Mouse (Mus musculus): ENCODE results near the gene Dph5. TPM values are rescaled to one million over a fixed set of nuclear protein-coding genes. Genes with fewer than 3 reads are reported as not detected.
A peak's percentile ranks its signal among the peaks of the same experiment; 100 is the strongest.
"Not testable (repeated sequence)": the region's sequence is repeated elsewhere in the genome, so short reads cannot be mapped to it uniquely, and the experiment has no call there.

Gene Dph5
- polyA plus RNA-seq, 1 experiment from 2014 or later: 31.0 TPM

GRCm38 (mm10) chr3:115860780-115861179 lies 26.9 kb upstream of the Dph5 start:
- not testable (repeated sequence) for H3K9me3 ChIP-seq (replicated peaks); H3K36me3 ChIP-seq; H3K4me3 ChIP-seq; H3K27ac ChIP-seq (replicated peaks); DNase-seq (ENCODE audit: low spot score); H3K27me3 ChIP-seq (ENCODE audit: low read depth, poor library complexity, severe bottlenecking)
- peaks cover 32% of the 10 kb centered on the region for H3K4me1 ChIP-seq
- 94% methylated on average over 1 of the region's 1 CpGs for WGBS

DNA sequence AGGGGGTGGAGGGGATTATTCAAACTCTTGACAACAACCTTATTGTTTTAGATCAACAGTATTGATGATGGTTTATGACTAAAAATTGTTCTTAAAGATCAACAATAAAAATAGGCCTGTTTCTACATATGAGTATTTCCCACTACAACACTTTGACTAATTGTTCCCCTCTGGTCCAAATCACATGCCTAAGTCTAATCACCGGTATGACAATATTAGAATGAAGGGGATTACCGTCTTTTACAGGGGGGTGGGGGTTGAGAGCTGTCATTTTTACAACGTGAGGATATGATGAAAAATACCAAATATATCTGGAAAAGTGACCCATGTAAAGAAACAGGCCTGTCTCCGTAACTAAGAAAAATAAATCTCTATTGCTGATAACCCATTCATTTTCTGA lies 24.1 kb upstream of the Dph5 start:
- Histone ChIP-seq H3K9me3 (replicated peaks) (no peaks in the 10 kb centered on the region), H3K27ac (replicated peaks) (no peak overlapping the region), H3K4me3 (no peak overlapping the region), H3K4me1 (peaks cover 5% of the 10 kb centered on the region), H3K27me3 (ENCODE audit: low read depth, poor library complexity, severe bottlenecking) (no peaks in the 10 kb centered on the region), H3K36me3 (no peaks in the 10 kb centered on the region)
- WGBS: 76% methylated on average over 4 of the region's 4 CpGs
- no peak for DNase-seq (ENCODE audit: low spot score)

- 89% methylated on average over 4 of the region's 4 CpGs for WGBS
Measured at GRCm38 (mm10) chr3:115867150-115867549, 20.5 kb upstream of the Dph5 start.

DNA sequence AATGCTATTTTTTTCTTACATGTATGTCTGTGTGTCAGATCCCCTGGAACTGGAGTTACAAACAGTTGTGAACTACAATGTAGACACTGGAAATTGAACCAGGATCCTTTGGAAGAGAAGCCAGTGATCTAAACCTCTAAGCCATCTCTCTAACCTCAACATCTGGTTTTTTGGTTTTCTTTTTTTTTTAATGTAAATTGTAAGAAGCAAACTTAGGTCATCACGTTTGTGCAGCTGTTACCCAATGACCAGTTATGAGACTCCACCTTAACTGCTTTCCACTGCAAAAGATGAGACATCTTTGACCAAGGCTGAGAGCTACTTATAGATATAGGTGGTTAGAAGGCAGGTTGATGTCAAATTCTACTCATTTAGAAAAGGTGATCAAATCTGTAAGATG lies 19.7 kb upstream of the Dph5 start:
- Histone ChIP-seq H3K4me3 (no peak overlapping the region), H3K4me1 (no peaks in the 10 kb centered on the region), H3K27ac (replicated peaks) (no peak overlapping the region), H3K36me3 (no peaks in the 10 kb centered on the region), H3K27me3 (ENCODE audit: low read depth, poor library complexity, severe bottlenecking) (no peaks in the 10 kb centered on the region), H3K9me3 (replicated peaks) (no peaks in the 10 kb centered on the region)
- 82% methylated on average over 1 of the region's 1 CpGs for WGBS
- DNase-seq (ENCODE audit: low spot score): no peak

More at GRCm38 (mm10) chr3:115867150-115867549, 20.5 kb upstream of the Dph5 start:
- DNase-seq (ENCODE audit: low spot score): no peak
- Histone ChIP-seq H3K9me3 (replicated peaks) (no peaks in the 10 kb centered on the region), H3K4me1 (no peaks in the 10 kb centered on the region), H3K36me3 (no peaks in the 10 kb centered on the region), H3K27ac (replicated peaks) (no peak overlapping the region), H3K27me3 (ENCODE audit: low read depth, poor library complexity, severe bottlenecking) (no peaks in the 10 kb centered on the region), H3K4me3 (no peak overlapping the region)

GRCm38 (mm10) chr3:115869360-115869759 lies 18.3 kb upstream of the Dph5 start:
- Histone ChIP-seq H3K4me1 (no peaks in the 10 kb centered on the region), H3K4me3 (no peak overlapping the region), H3K27me3 (ENCODE audit: low read depth, poor library complexity, severe bottlenecking) (no peaks in the 10 kb centered on the region), H3K9me3 (replicated peaks) (no peaks in the 10 kb centered on the region), H3K36me3 (no peaks in the 10 kb centered on the region), H3K27ac (replicated peaks) (no peak overlapping the region)
- no peak for DNase-seq (ENCODE audit: low spot score)
- WGBS: 87% methylated on average over 2 of the region's 2 CpGs

DNA sequence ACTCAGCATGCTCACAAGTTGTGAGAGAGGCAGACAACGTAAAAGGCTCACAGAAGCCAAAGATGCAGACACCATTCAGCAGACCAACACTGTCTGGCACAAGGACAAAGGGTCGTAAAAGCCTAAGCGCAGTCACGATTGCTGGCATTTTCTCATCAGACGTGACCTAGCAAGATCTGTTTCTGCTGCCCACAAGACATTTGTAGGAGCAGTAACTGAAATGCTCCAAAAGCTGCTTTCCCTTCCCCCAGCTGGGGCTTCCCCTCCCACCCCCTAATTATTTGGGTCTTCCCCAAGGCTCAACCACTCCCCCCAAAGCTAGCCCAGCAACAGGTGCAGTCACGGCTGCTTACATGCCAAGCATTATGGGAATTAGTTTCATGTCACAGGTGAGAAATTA lies 12.1 kb upstream of the Dph5 start:
- no peak overlapping the region for H3K4me3 ChIP-seq
- H3K27me3 ChIP-seq (ENCODE audit: low read depth, poor library complexity, severe bottlenecking): no peaks in the 10 kb centered on the region
- 74% methylated on average over 6 of the region's 6 CpGs for WGBS
- no peaks in the 10 kb centered on the region for H3K4me1 ChIP-seq
- H3K36me3 ChIP-seq: no peaks in the 10 kb centered on the region
- no peaks in the 10 kb centered on the region for H3K9me3 ChIP-seq (replicated peaks)
- DNase-seq (ENCODE audit: low spot score): no peak
- no peak overlapping the region for H3K27ac ChIP-seq (replicated peaks)

DNA sequence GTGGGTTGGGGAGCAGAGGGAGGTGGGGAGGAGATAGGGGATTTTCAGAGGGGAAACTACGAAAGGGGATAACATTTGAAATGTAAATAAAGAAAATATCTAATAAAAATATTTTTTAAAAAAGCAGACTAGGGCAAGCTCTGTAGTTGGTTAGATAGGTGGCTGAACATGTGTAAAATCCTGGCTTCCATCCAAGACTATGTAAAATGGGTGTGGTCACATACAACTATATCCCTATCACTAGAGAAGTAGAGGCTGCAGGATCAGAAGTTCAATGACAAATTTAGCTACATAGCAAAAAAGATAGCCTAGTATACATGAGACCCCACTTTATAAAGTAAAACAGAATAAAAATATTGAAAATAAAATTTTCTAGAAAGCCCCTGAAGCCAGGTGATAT lies 10.5 kb upstream of the Dph5 start:
- no peaks in the 10 kb centered on the region for H3K4me1 ChIP-seq
- 91% methylated on average over 1 of the region's 1 CpGs for WGBS
- no peak overlapping the region for H3K27ac ChIP-seq (replicated peaks)
- no peaks in the 10 kb centered on the region for H3K27me3 ChIP-seq (ENCODE audit: low read depth, poor library complexity, severe bottlenecking)
- H3K9me3 ChIP-seq (replicated peaks): no peaks in the 10 kb centered on the region
- no peaks in the 10 kb centered on the region for H3K36me3 ChIP-seq
- DNase-seq (ENCODE audit: low spot score): no peak
- H3K4me3 ChIP-seq: no peak overlapping the region

DNA sequence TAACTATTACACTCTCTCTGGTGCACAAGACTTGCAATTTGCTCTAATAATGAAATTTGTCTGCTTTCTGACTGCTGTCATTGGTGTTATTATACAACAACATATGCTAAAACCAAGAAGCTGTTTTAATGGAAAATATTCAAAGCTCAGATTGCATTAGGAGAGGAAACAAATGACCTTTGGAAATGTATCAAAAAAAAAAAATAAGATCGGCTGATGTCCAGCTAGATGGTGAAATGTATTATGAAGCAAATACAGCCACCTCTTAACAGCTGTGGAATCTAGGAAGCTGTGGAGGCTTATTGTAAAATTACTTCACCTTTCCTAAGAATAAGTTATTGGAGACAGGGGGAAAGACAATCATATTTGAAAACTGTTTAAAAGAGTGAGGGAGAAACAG lies 3.6 kb upstream of the Dph5 start:
- Histone ChIP-seq H3K4me1 (peaks cover 11% of the 10 kb centered on the region), H3K27me3 (ENCODE audit: low read depth, poor library complexity, severe bottlenecking) (no peaks in the 10 kb centered on the region), H3K4me3 (no peak overlapping the region), H3K9me3 (replicated peaks) (no peaks in the 10 kb centered on the region), H3K36me3 (no peaks in the 10 kb centered on the region), H3K27ac (replicated peaks) (no peak overlapping the region)
- 92% methylated on average over 1 of the region's 1 CpGs for WGBS
- DNase-seq (ENCODE audit: low spot score): no peak

DNA sequence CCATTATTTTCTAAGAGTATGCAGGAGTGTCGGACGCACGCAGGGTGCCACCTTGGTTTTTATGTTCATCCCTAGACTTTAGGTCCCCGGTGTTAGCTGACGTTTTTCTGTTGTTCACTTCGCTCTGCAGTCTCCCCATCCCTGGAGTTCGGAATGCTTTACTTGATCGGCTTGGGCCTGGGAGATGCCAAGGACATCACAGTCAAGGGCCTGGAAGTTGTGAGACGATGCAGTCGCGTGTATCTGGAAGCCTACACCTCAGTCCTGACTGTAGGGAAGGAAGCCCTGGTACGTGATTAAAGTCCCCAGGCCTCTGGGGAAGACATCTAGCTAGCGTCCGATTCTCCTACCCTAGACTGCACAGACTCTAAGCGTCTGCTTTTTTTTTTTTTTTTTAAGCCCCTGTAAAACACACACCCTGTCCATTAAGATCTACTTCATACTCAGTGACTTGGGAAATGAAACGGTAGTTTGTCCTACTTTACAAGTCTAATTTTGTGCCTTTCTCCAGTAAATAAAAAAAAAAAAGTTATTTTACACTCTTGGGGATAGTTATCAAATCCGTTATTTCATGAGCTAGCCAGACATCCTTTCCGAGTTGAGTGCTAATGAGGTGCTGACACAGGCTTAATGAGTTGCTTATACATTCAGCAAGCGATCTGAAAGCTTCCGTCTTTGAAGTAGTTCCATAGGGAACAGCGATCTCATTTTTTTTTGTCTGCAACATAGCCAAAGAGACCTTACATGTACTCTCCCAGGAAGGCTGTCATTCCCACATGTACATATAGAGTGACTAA lies 871 bp downstream of the Dph5 start:
- 9% methylated on average over 21 of the region's 21 CpGs for WGBS
- Histone ChIP-seq H3K27me3 (ENCODE audit: low read depth, poor library complexity, severe bottlenecking) (no peaks in the 10 kb centered on the region), H3K4me1 (peaks cover 11% of the 10 kb centered on the region), H3K9me3 (replicated peaks) (no peaks in the 10 kb centered on the region), H3K36me3 (peaks cover 11% of the 10 kb centered on the region), H3K27ac (replicated peaks) (peak overlapping the region; percentile 91), H3K4me3 (peak overlapping the region; percentile 83)
- DNase-seq (ENCODE audit: low spot score): no peak

DNA sequence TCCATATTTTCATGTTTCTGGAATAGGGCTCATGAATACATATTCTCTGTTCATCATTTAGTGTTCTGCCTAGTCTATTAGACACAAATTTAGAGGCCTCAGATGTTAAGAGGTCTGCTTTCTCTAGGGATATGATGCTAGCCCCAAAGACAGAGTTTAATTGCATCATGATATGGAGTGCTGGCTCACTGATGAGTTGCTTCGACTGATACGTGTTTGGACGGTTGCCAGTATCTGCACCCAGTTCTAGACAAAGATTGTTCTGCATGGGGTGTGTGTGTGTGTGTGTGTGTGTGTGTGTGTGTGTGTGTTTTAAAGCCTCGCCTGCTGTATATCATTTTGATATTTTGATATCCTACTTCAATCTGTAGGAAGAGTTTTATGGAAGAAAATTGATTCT lies 4.7 kb downstream of the Dph5 start:
- Histone ChIP-seq H3K27me3 (ENCODE audit: low read depth, poor library complexity, severe bottlenecking) (no peaks in the 10 kb centered on the region), H3K4me1 (peaks cover 4% of the 10 kb centered on the region), H3K4me3 (no peak overlapping the region), H3K9me3 (replicated peaks) (no peaks in the 10 kb centered on the region), H3K36me3 (peaks cover 19% of the 10 kb centered on the region), H3K27ac (replicated peaks) (no peak overlapping the region)
- WGBS: 92% methylated on average over 4 of the region's 4 CpGs
- DNase-seq (ENCODE audit: low spot score): no peak

DNA sequence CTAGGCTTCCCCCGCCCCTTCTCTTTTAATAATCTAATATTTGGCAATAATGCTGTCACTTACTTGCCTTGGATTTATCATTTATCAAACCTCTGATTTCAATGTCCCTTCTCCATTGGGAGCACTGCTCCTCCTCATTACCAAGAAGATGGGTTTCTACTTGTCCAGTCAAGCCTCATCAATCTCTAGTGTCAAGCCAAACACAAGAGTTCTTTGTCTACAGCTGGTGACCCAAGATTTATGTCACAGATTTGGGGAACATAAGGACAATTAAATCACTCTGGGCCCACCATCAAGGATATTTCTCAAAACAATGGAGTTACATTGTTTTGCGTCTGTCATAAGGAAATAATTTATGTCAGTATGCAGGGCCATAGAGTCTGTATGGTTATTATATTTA lies 5.5 kb downstream of the Dph5 start:
- DNase-seq (ENCODE audit: low spot score): no peak
- no peak overlapping the region for H3K27ac ChIP-seq (replicated peaks)
- H3K4me3 ChIP-seq: no peak overlapping the region
- peaks cover 19% of the 10 kb centered on the region for H3K36me3 ChIP-seq
- H3K27me3 ChIP-seq (ENCODE audit: low read depth, poor library complexity, severe bottlenecking): no peaks in the 10 kb centered on the region
- 88% methylated on average over 2 of the region's 2 CpGs for WGBS
- no peaks in the 10 kb centered on the region for H3K9me3 ChIP-seq (replicated peaks)
- peaks cover 4% of the 10 kb centered on the region for H3K4me1 ChIP-seq

- no peak overlapping the region for H3K27ac ChIP-seq (replicated peaks)
- no peaks in the 10 kb centered on the region for H3K9me3 ChIP-seq (replicated peaks)
- no peaks in the 10 kb centered on the region for H3K4me1 ChIP-seq
- 80% methylated on average over 3 of the region's 3 CpGs for WGBS
- H3K4me3 ChIP-seq: no peak overlapping the region
- H3K36me3 ChIP-seq: peaks cover 31% of the 10 kb centered on the region
- DNase-seq (ENCODE audit: low spot score): no peak
- H3K27me3 ChIP-seq (ENCODE audit: low read depth, poor library complexity, severe bottlenecking): no peaks in the 10 kb centered on the region
Measured at GRCm38 (mm10) chr3:115898354-115898948, 10.8 kb downstream of the Dph5 start.

- H3K9me3 ChIP-seq (replicated peaks): no peaks in the 10 kb centered on the region
- H3K4me1 ChIP-seq: no peaks in the 10 kb centered on the region
- peaks cover 31% of the 10 kb centered on the region for H3K36me3 ChIP-seq
- no peak overlapping the region for H3K27ac ChIP-seq (replicated peaks)
- 93% methylated on average over 9 of the region's 9 CpGs for WGBS
- DNase-seq (ENCODE audit: low spot score): no peak
- no peaks in the 10 kb centered on the region for H3K27me3 ChIP-seq (ENCODE audit: low read depth, poor library complexity, severe bottlenecking)
- H3K4me3 ChIP-seq: no peak overlapping the region
Measured at GRCm38 (mm10) chr3:115902301-115902956, 14.8 kb downstream of the Dph5 start.
